Mouse (Mus musculus): ENCODE results near the gene Thy1.

DNA sequence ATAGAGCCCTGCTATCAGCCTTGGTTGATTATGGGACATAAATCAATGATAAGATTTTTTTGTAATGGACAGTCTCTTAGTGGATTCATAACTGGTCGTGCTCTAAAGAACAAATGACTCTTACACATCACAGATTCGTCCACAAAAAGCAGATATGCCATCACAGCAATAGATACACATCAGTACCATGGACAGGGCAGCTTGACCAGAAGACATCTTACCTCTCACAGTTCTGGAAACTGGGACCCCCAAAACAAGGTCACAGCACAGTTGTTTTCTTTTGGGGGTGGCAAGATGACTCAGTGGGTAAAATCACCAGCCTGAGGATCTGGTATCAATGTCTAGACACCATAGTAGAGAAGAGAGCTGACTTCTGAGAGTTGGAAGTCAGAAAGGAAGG lies 35.9 kb upstream of the Thy1 start:
- TF ChIP-seq CTCF (conservative IDR thresholded peaks at IDR 0.05; ENCODE audit: low read length) (no peak), NANOG (IDR thresholded peaks at IDR 0.05; ENCODE audit: borderline replicate concordance, low read length) (no peak)
